8 mouse cellular contexts compared by ENCODE assay signal in the genomic region with DNA sequence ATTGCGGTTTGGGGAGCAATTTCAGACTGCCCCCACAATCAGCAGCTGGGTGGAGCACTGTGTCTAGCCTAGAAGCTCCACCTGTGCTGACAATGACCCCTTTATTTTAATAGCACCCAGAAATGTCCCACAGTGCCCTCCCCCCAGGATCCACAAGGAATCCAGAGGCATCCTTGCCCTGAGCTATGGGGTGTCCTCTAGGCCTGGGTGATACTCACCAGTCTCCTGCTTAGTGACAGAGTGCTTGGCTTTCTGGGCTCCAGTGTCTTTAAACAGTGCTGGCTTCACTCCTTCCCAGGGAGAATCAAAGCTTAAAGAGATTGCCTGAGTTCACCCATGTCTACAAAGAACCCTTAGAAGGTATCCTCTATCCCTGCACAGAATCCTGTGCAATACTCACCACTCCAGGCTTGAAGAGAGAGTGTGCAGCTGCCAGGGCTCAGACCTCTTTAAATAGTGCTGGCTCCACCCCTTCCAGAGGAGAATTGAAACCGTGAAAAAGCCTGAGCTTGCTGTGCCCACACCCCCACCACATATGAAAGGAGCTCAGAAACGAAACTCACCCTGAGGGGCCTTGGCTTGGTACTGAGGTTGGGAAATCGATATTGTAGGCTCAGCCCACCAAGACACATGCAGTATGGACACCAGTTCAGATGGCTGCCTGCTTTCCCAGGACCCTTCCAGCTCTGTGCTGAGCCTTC. TPM values are rescaled to one million over a fixed set of nuclear protein-coding genes. Genes with fewer than 3 reads are reported as not detected.
DNase-seq lines count a peak whose midpoint lies in the region; ATAC-seq and TF ChIP-seq lines count a peak whose summit lies in the region.

Gene Mx1 (minus strand): TSS at position 427 of the 701 bp plus-strand sequence.

- 25% methylated on average over 4 of the region's 4 CpGs for WGBS in forebrain, embryonic 14.5 days

- no peak within 1 kb of the TSS for H3K4me3 ChIP-seq in forebrain, embryonic 14.5 days (ENCODE audit: low read depth, low read length)
- no peak within 1 kb of the TSS for H3K4me3 ChIP-seq in left cerebral cortex, adult 2 months

- no peaks in the 10 kb centered on the region for H3K27me3 ChIP-seq in forebrain, embryonic 14.5 days (replicated peaks; ENCODE audit: control insufficient read depth, insufficient read depth, low read length)

- no peak for TF ChIP-seq CTCF in left cerebral cortex, adult 2 months (IDR thresholded peaks at IDR 0.05)

- H3K9ac ChIP-seq in forebrain, embryonic 14.5 days (ENCODE audit: low read length) = no peak within 1 kb of the TSS

- peak; percentile 4 to 15 for DNase-seq in heart, adult 9 months (ENCODE audit: low spot score in 2 of 2)
- DNase-seq in heart, adult 8-10 months (ENCODE audit: low spot score) = no peak
- peak; percentile 25 for DNase-seq in forebrain, embryonic 14.5 days (ENCODE audit: low spot score)
- DNase-seq in left cerebral cortex, adult 2 months (ENCODE audit: extremely low spot score in 1 of 2, low spot score in 2 of 2) = no peak
- DNase-seq in layer of hippocampus, adult 9-10 months (ENCODE audit: low spot score) = no peak
- DNase-seq in right cerebral cortex, postnatal 4 days = no peak

- H3K4me1 ChIP-seq in forebrain, embryonic 14.5 days (ENCODE audit: control insufficient read depth, insufficient read depth, low read length) = peaks cover 2% of the 10 kb centered on the region; the same call in 1 of the 2 replicates

- peak; percentile 82 for ATAC-seq in CD4-positive, CD25-positive, alpha-beta regulatory T cell, adult 4 months
- peak; percentile 37; the same call in 1 of the 2 replicates for ATAC-seq in forebrain, embryonic 14.5 days
- peak; percentile 85 for ATAC-seq in megakaryocyte, adult 5-6 weeks (ENCODE audit: poor library complexity, severe bottlenecking)

- intact Hi-C loops in left cerebral cortex, adult 2 months (cut with DNase I) = no loop called here

- H3K4me2 ChIP-seq in forebrain, embryonic 14.5 days (ENCODE audit: low read length) = no peak within 1 kb of the TSS

- no peak within 1 kb of the TSS for H3K27ac ChIP-seq in forebrain, embryonic 14.5 days (ENCODE audit: low read depth, low read length)
- no peak within 1 kb of the TSS for H3K27ac ChIP-seq in left cerebral cortex, adult 2 months

- no peaks in the 10 kb centered on the region for H3K36me3 ChIP-seq in forebrain, embryonic 14.5 days (ENCODE audit: control insufficient read depth, insufficient read depth, low read length)

- no peaks in the 10 kb centered on the region for H3K9me3 ChIP-seq in forebrain, embryonic 14.5 days (replicated peaks; ENCODE audit: control insufficient read depth, low read length)

RNA-seq across cellular contexts. Expression of gene Mx1, which starts in this region (rescaled TPM):
- total RNA-seq in heart, adult 8-10 months (2022) = 1 to 10 TPM; 1.2 to 2.2 (median 1.9) TPM
- polyA plus RNA-seq in CD4-positive, CD25-positive, alpha-beta regulatory T cell, adult 4 months (2017; shearing (Covaris generic)) = 10 to 100 TPM in 1 of 2 experiments, 1 to 10 TPM in 1; 7.5 to 17.7 TPM
- polyA plus RNA-seq in forebrain, embryonic 14.5 days (2014; fragmentation: Nextera tagmentation; extraction: Ambion mirVana) = not detected in 2 replicates
- 36.6 and 48.0 TPM in 2 replicates for total RNA-seq in megakaryocyte, adult 5-6 weeks (2015)
- 126 and 145 TPM in 2 replicates for total RNA-seq in megakaryocyte, adult 5-6 weeks (2017)
- total RNA-seq in left cerebral cortex, adult 2 months (2021) = under 1 TPM; 0.36 to 0.70 TPM

Comparison
In these comparisons a context has a peak if more than half of its experiments do, and no peak if none do; other contexts are left out.
1. RNA of gene Mx1 (total RNA-seq): 36.6 to 145 TPM in megakaryocyte, adult 5-6 weeks; 1.2 to 2.2 TPM in heart, adult 8-10 months and 0.36 to 0.70 TPM in left cerebral cortex, adult 2 months; every median in the first group is over 10 times any median in the second.
2. DNase-seq: peak in heart, adult 9 months (2 of 2); none in heart, adult 8-10 months (single experiment), left cerebral cortex, adult 2 months (0 of 2), layer of hippocampus, adult 9-10 months (single experiment) and right cerebral cortex, postnatal 4 days (single experiment).
3. Peak in DNase-seq and ATAC-seq in forebrain, embryonic 14.5 days; RNA of the gene not detected or under 1 TPM.
4. Peak in every context shown above with its lines, with median percentiles within 50 percentile points of each other: ATAC-seq.